Mouse (Mus musculus): ENCODE measurements at regions not wholly inside any gene's neighbourhood (a gene's known extent, or its start where the extent isn't known, plus 50 kb on each side); places are given as distances from the start of the nearest gene placed in this dataset.

DNA sequence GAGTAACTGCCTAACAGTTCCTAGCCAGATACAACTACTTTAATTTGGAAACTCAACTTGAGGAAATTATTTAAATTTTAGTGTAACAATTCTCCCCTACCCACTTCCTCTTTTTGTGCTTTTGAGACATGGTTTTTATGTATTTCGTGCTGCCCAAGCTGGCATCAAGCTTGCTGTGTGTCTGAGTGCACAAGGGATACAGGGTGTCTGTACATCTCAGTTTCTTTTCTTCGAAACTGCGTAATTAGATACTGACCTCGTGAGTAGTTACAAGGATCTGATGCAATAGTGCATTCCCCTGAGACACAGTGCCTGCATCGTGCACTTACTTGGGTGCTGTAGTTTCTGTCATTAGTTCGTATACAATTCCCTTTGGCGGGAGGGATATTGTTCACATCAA, 192.4 kb downstream of the Ube2e3 start:
- no peak for TF ChIP-seq POLR2A (IDR thresholded peaks at IDR 0.05; ENCODE audit: low read depth, low read length)
- TF ChIP-seq CTCF (IDR thresholded peaks at IDR 0.05; ENCODE audit: extremely low read depth, insufficient read depth, insufficient read length, insufficient replicate concordance): no peak
